Mouse (Mus musculus) heart, postnatal 0 days (tissue): Measurements from ENCODE around the gene Sgtb.

Experiments used
- CTCF ChIP-seq: IDR thresholded peaks from 2 replicates; pipeline ENCODE4 v1.5.1; 2016; ENCODE audit warnings: antibody characterized with exemption, control low read depth, low read depth
- EP300 ChIP-seq: IDR thresholded peaks from 2 replicates; pipeline ENCODE4 v1.6.1; 2016; ENCODE audit warnings: antibody characterized with exemption, low read depth

DNA sequence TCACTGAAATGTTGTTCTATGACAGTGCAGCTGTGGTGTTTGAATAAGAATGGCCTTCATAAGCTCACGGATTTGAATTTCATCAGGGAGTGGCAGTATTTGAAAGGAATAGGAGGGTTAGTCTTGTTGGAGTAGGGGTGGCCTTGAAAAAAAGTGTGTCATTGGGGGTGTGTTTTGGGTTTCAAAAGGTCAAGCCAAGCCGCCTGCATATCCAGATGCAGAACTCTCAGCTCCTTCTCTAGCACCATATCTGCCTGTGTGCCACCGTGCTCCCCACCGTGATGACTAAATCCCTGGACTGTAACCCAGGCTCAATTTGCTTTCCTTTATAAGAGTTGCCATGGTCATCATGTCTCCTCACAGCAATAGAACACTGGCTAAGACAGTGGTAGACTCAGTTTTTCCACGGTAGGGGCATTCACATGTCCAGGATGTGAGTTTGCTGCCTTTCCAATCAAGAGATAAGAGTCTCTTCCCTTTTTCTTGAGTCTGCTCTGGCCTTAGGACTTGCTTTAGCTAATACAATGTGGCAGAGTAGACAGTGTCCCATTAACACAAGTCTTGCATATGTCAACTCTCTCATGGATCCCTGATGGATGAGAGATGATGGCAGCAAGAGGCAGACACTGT lies 7.8 kb upstream of the Sgtb start:
- TF ChIP-seq CTCF, result no peak
- no peak for TF ChIP-seq EP300
